Mouse (Mus musculus): ENCODE measurements around the gene Gm19426. TPM values are rescaled to one million over a fixed set of nuclear protein-coding genes. Genes with fewer than 3 reads are reported as not detected.

Gene Gm19426
- total and polyA plus RNA-seq, 3 experiments = not detected

- no peaks in the 10 kb centered on the region for H3K27me3 ChIP-seq (ENCODE audit: control insufficient read depth in 1 of 2, insufficient read depth in 2 of 2, low read length in 2 of 2)
- H3K4me1 ChIP-seq (ENCODE audit: control insufficient read depth in 1 of 2, insufficient read depth in 2 of 2, low read length in 2 of 2) = peaks cover 0 to 10% of the 10 kb centered on the region in 2 experiments; a peak in 1 of 4 replicates
- H3K36me3 ChIP-seq (ENCODE audit: control insufficient read depth in 1 of 2, insufficient read depth in 2 of 2, low read length in 2 of 2) = no peaks in the 10 kb centered on the region
- no peak overlapping the region for H3K9ac ChIP-seq (ENCODE audit: control insufficient read depth, low read depth, low read length, poor library complexity, severe bottlenecking)
- H3K79me2 ChIP-seq (ENCODE audit: control insufficient read depth, insufficient read depth, low read length, poor library complexity) = no peaks in the 10 kb centered on the region
- H3K9me3 ChIP-seq (replicated peaks; ENCODE audit: insufficient read depth, low read length) = no peaks in the 10 kb centered on the region
- TF ChIP-seq RAD21 (IDR thresholded peaks at IDR 0.05; ENCODE audit: low read depth, low read length) = no peak
- TF ChIP-seq MXI1 (IDR thresholded peaks at IDR 0.05; ENCODE audit: low read depth, low read length) = no peak
- TF ChIP-seq RCOR1 (IDR thresholded peaks at IDR 0.05; ENCODE audit: low read depth, low read length) = no peak
- no peak for TF ChIP-seq ZMIZ1 (IDR thresholded peaks at IDR 0.05; ENCODE audit: low read depth, low read length)
- no peak for TF ChIP-seq SMC3 (IDR thresholded peaks at IDR 0.05; ENCODE audit: low read depth, low read length)
- no peak overlapping the region for H3K4me3 ChIP-seq (ENCODE audit: control insufficient read depth in 1 of 2, insufficient read depth in 1 of 2, low read depth in 2 of 2, low read length in 2 of 2)
- H3K27ac ChIP-seq (ENCODE audit: control insufficient read depth, low read depth, low read length) = no peak overlapping the region
- no peak for DNase-seq (ENCODE audit: low read depth, low spot score)
Measured at GRCm38 (mm10) chr2:84736312-84737161, 6.9 kb downstream of the Gm19426 start.

- Histone ChIP-seq H3K9ac (ENCODE audit: control insufficient read depth, low read depth, low read length, poor library complexity, severe bottlenecking) (no peak overlapping the region), H3K27ac (ENCODE audit: control insufficient read depth, low read depth, low read length) (no peak overlapping the region), H3K36me3 (ENCODE audit: control insufficient read depth in 1 of 2, insufficient read depth in 2 of 2, low read length in 2 of 2) (no peaks in the 10 kb centered on the region), H3K27me3 (ENCODE audit: control insufficient read depth in 1 of 2, insufficient read depth in 2 of 2, low read length in 2 of 2) (no peaks in the 10 kb centered on the region), H3K4me1 (ENCODE audit: control insufficient read depth in 1 of 2, insufficient read depth in 2 of 2, low read length in 2 of 2) (peaks cover 0 to 10% of the 10 kb centered on the region in 2 experiments; a peak in 1 of 4 replicates), H3K9me3 (replicated peaks; ENCODE audit: insufficient read depth, low read length) (no peaks in the 10 kb centered on the region), H3K4me3 (ENCODE audit: control insufficient read depth in 1 of 2, insufficient read depth in 1 of 2, low read depth in 2 of 2, low read length in 2 of 2) (no peak overlapping the region), H3K79me2 (ENCODE audit: control insufficient read depth, insufficient read depth, low read length, poor library complexity) (no peaks in the 10 kb centered on the region)
- DNase-seq (ENCODE audit: low read depth, low spot score) = peak; percentile 61
- TF ChIP-seq GATA1 (IDR thresholded peaks at IDR 0.05; ENCODE audit: low read depth, low read length) = peak; percentile 81
- TF ChIP-seq SIN3A (IDR thresholded peaks at IDR 0.05; ENCODE audit: low read length) = 0 out of 2 replicates have a peak, but pooled peaks have one; percentile 16
- no peak for TF ChIP-seq ETS1 (IDR thresholded peaks at IDR 0.05; ENCODE audit: low read depth, low read length)
- 0 out of 2 replicates have a peak, but pooled peaks have one; percentile 12 for TF ChIP-seq BHLHE40 (IDR thresholded peaks at IDR 0.05; ENCODE audit: borderline replicate concordance, low read depth, low read length)
- peak; percentile 61 to 83 for TF ChIP-seq EP300 (IDR thresholded peaks at IDR 0.05; ENCODE audit: low read depth in 1 of 2, low read length in 2 of 2)
- TF ChIP-seq TCF12 (IDR thresholded peaks at IDR 0.05; ENCODE audit: low read depth, low read length) = peak; percentile 92
- TF ChIP-seq RCOR1 (IDR thresholded peaks at IDR 0.05; ENCODE audit: low read depth, low read length) = peak; percentile 35; the same call in 1 of the 2 replicates
- TF ChIP-seq ELF1 (IDR thresholded peaks at IDR 0.05; ENCODE audit: low read depth, low read length) = no peak
- no peak for TF ChIP-seq CHD1 (IDR thresholded peaks at IDR 0.05; ENCODE audit: low read depth, low read length)
- TF ChIP-seq TAL1 (IDR thresholded peaks at IDR 0.05; ENCODE audit: low read length) = peak; percentile 93
- TF ChIP-seq NRF1 (IDR thresholded peaks at IDR 0.05; ENCODE audit: insufficient read depth, low read depth, low read length, poor library complexity, severe bottlenecking) = no peak
Measured at GRCm38 (mm10) chr2:84735346-84735920, 8.0 kb downstream of the Gm19426 start.
